ENCODE assay signal across 8 mouse cellular contexts in genomic region chr13:19394171-19394570, GRCm38 (mm10). TPM values are rescaled to one million over a fixed set of nuclear protein-coding genes. Genes with fewer than 3 reads are reported as not detected.
A peak's percentile ranks its signal among the peaks of the same experiment; 100 is the strongest.
DNase-seq lines count a peak whose midpoint lies in the region; ATAC-seq and TF ChIP-seq lines count a peak whose summit lies in the region.

No protein-coding gene starts in this region.

- H3K4me3 ChIP-seq in ES-E14 (ENCODE audit: insufficient read depth in 1 of 2, low read depth in 1 of 2, low read length in 2 of 2, poor library complexity in 1 of 2, severe bottlenecking in 1 of 2): peak overlapping the region in 1 of 2 experiments; percentile 97; a peak in 2 of 4 replicates
- 0 out of 2 replicates have a peak overlapping the region, but pooled peaks have one; percentile 6 for H3K4me3 ChIP-seq in heart, embryonic 12.5 days
- peak overlapping the region; percentile 3; the same call in 1 of the 2 replicates for H3K4me3 ChIP-seq in liver, adult 2 months (ENCODE audit: insufficient read depth, low read depth, low read length)
- peak overlapping the region; percentile 59 for H3K4me3 ChIP-seq in midbrain, postnatal 0 days (ENCODE audit: low read depth, low read length)

- in situ Hi-C loops in ES-E14 (cut with MboI; ENCODE audit: low sequenced_read_pairs in 2 of 2, unreplicated experiment in 2 of 2): no loop called here

- intact Hi-C loops in left cerebral cortex, postnatal 10 days (cut with DNase I): no loop called here

- peak overlapping the region; percentile 47 for H3K4me2 ChIP-seq in heart, embryonic 12.5 days
- peak overlapping the region; percentile 55 for H3K4me2 ChIP-seq in midbrain, postnatal 0 days (ENCODE audit: low read depth, low read length, poor library complexity, severe bottlenecking)

- H3K79me2 ChIP-seq in liver, adult 2 months (ENCODE audit: control insufficient read depth, insufficient read depth, low read length): no peaks in the 10 kb centered on the region; the same call in 1 of the 2 replicates

- H3K36me3 ChIP-seq in ES-E14 (ENCODE audit: control insufficient read depth, insufficient read depth, low read length, poor library complexity, severe bottlenecking): peaks cover 11% of the 10 kb centered on the region
- no peaks in the 10 kb centered on the region for H3K36me3 ChIP-seq in heart, embryonic 12.5 days
- no peaks in the 10 kb centered on the region for H3K36me3 ChIP-seq in liver, adult 2 months (ENCODE audit: control insufficient read depth, insufficient read depth, low read length)
- H3K36me3 ChIP-seq in midbrain, postnatal 0 days (ENCODE audit: insufficient read depth, low read length): no peaks in the 10 kb centered on the region

- 54% methylated on average over 4 of the region's 4 CpGs for WGBS in heart, embryonic 12.5 days
- 7% methylated on average over 4 of the region's 4 CpGs for WGBS in liver, adult 2 months
- WGBS in midbrain, postnatal 0 days: 74% methylated on average over 4 of the region's 4 CpGs

- TF ChIP-seq POLR2A in liver, adult 2 months (IDR thresholded peaks at IDR 0.05; ENCODE audit: extremely low read depth, insufficient read depth, low read length): no peak

- peaks cover 5 to 10% of the 10 kb centered on the region in 2 experiments; a peak in 3 of 4 replicates for H3K4me1 ChIP-seq in ES-E14 (ENCODE audit: control insufficient read depth in 2 of 2, insufficient read depth in 2 of 2, low read length in 2 of 2, poor library complexity in 1 of 2)
- H3K4me1 ChIP-seq in heart, embryonic 12.5 days (replicated peaks): peaks cover 29% of the 10 kb centered on the region
- peaks cover 9% of the 10 kb centered on the region for H3K4me1 ChIP-seq in liver, adult 2 months (ENCODE audit: control insufficient read depth, insufficient read depth, low read length)
- H3K4me1 ChIP-seq in midbrain, postnatal 0 days (ENCODE audit: insufficient read depth, low read length): peaks cover 10% of the 10 kb centered on the region; the same call in 1 of the 2 replicates

- peak overlapping the region; percentile 12; the same call in 1 of the 2 replicates for H3K27ac ChIP-seq in ES-E14 (ENCODE audit: insufficient read depth, low read depth, low read length, poor library complexity, severe bottlenecking)
- no peak overlapping the region for H3K27ac ChIP-seq in heart, embryonic 12.5 days (ENCODE audit: poor library complexity, severe bottlenecking)
- no peak overlapping the region for H3K27ac ChIP-seq in liver, adult 2 months (replicated peaks; ENCODE audit: insufficient read depth, low read depth, low read length)
- no peak overlapping the region for H3K27ac ChIP-seq in midbrain, postnatal 0 days (ENCODE audit: low read depth, low read length)

- no peak for ATAC-seq in heart, embryonic 12.5 days (ENCODE audit: insufficient number of reproducible peaks, low FRiP score)
- ATAC-seq in midbrain, postnatal 0 days (ENCODE audit: low FRiP score): no peak

- DNase-seq in 3T3-L1 (ENCODE audit: low read depth, low spot score) (peak; percentile 43), ES-E14 (ENCODE audit: low read depth, low spot score) (no peak)
- DNase-seq in liver, adult 2 months (ENCODE audit: extremely low read depth, low read depth, low spot score): peak; percentile 40
- DNase-seq in midbrain, postnatal 0 days (ENCODE audit: low spot score): peak; percentile 22
- no peak for DNase-seq in left cerebral cortex, postnatal 10 days (ENCODE audit: extremely low spot score in 1 of 2, low spot score in 2 of 2)
- DNase-seq in spleen, postnatal 4 days (ENCODE audit: low spot score in 2 of 2): no peak
- no peak for DNase-seq in layer of hippocampus, adult 11-12 months (ENCODE audit: low spot score)

- H3K9me3 ChIP-seq in ES-E14 (ENCODE audit: control insufficient read depth, insufficient read depth, low read depth, low read length): no peaks in the 10 kb centered on the region
- H3K9me3 ChIP-seq in heart, embryonic 12.5 days (replicated peaks): no peaks in the 10 kb centered on the region
- H3K9me3 ChIP-seq in midbrain, postnatal 0 days (ENCODE audit: low read length): no peaks in the 10 kb centered on the region

- H3K9ac ChIP-seq in ES-E14 (ENCODE audit: insufficient read depth, low read depth, low read length, poor library complexity, severe bottlenecking): peak overlapping the region; percentile 32
- H3K9ac ChIP-seq in heart, embryonic 12.5 days: no peak overlapping the region
- H3K9ac ChIP-seq in liver, adult 2 months (ENCODE audit: low read depth, low read length): no peak overlapping the region
- peak overlapping the region; percentile 80 for H3K9ac ChIP-seq in midbrain, postnatal 0 days (replicated peaks; ENCODE audit: low read length, poor library complexity, severe bottlenecking)

- no peak for TF ChIP-seq CTCF in liver, adult 2 months (IDR thresholded peaks at IDR 0.05; ENCODE audit: low read depth, low read length)
- no peak for TF ChIP-seq CTCF in midbrain, postnatal 0 days (IDR thresholded peaks at IDR 0.05)

- no peaks in the 10 kb centered on the region for H3K27me3 ChIP-seq in heart, embryonic 12.5 days (replicated peaks)
- H3K27me3 ChIP-seq in liver, adult 2 months (ENCODE audit: control insufficient read depth, insufficient read depth, low read length): no peaks in the 10 kb centered on the region
- H3K27me3 ChIP-seq in midbrain, postnatal 0 days (ENCODE audit: insufficient read depth, low read length): no peaks in the 10 kb centered on the region

TF ChIP-seq in ES-E14, 5 proteins besides CTCF, POLR2A, EP300 and RAD21:
- no peak for TF ChIP-seq CHD2 (IDR thresholded peaks at IDR 0.05; ENCODE audit: low read depth, low read length)
- TF ChIP-seq ZC3H11A (IDR thresholded peaks at IDR 0.05; ENCODE audit: borderline replicate concordance, low read depth, low read length): no peak
- TF ChIP-seq MAFK (IDR thresholded peaks at IDR 0.05; ENCODE audit: insufficient read depth, low read depth, low read length): no peak
- TF ChIP-seq HCFC1 (IDR thresholded peaks at IDR 0.05; ENCODE audit: borderline replicate concordance, insufficient read depth, low read length): no peak
- no peak for TF ChIP-seq ZNF384 (IDR thresholded peaks at IDR 0.05; ENCODE audit: low read depth, low read length)

RNA-seq across cellular contexts. Expression of gene Stard3nl, which starts 1.4 kb away (rescaled TPM):
- 64.5 and 76.4 TPM in 2 replicates for total RNA-seq in ES-E14 (2012; rRNA removed)
- 90.7 and 93.0 TPM in 2 replicates for polyA plus RNA-seq in heart, embryonic 12.5 days (2016; fragmentation: Nextera tagmentation; extraction: Ambion mirVana)
- 15.0 and 17.5 TPM in 2 replicates for total RNA-seq in liver, adult 2 months (2014; rRNA removed)
- polyA plus RNA-seq in liver, adult 2 months (2012; rRNA removed): 6.9 and 8.5 TPM in 2 replicates
- total RNA-seq in midbrain, postnatal 0 days (2014; rRNA removed): 71.6 and 95.1 TPM in 2 replicates
- 210 and 215 TPM in 2 replicates for polyA plus RNA-seq in midbrain, postnatal 0 days (2015; fragmentation: Nextera tagmentation; extraction: Ambion mirVana)
- 10 to 100 TPM; 85.7 to 94.4 TPM for total RNA-seq in left cerebral cortex, postnatal 10 days (2021)

Comparison
In these comparisons a context has a peak if more than half of its experiments do, and no peak if none do; other contexts are left out.
1. DNase-seq: peak in 3T3-L1 (single experiment), liver, adult 2 months (single experiment) and midbrain, postnatal 0 days (single experiment); none in ES-E14 (single experiment), left cerebral cortex, postnatal 10 days (0 of 2), spleen, postnatal 4 days (0 of 2) and layer of hippocampus, adult 11-12 months (single experiment).
2. H3K9ac ChIP-seq: peak in ES-E14 (single experiment) and midbrain, postnatal 0 days (single experiment); none in heart, embryonic 12.5 days (single experiment) and liver, adult 2 months (single experiment).